In the genomic region with DNA sequence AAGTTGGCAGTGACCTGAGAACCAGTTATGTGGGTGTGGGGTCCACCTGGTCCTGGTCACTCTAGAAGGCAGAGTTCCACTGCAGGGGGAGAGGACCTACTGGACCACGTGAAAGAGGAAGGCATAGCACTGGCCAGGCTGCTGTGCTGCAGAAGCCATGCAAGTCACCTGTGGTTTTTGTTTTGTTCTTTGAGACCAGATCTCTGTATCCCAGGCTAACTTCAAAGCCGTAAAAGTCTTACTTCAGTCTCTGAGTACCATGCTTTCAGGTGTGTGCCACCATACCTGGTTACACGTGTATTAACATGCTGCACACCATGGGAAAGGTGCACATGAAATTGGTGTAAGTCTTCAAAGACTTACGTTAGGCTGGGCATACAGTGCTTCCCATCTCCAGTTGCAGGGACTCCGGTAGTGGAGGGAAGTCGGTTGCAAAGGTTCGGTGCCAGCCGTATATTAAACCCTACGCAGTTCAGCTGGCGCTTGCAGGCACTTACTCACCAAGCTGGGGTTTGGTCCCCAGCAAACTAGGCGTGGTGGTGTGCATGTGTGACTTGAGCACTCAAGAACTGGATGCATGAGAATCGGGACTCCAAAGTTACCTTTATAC, we compare ENCODE assay signal across 11 mouse cellular contexts. TPM values are rescaled to one million over a fixed set of nuclear protein-coding genes. Genes with fewer than 3 reads are reported as not detected.
DNase-seq lines count a peak whose midpoint lies in the region; ATAC-seq and TF ChIP-seq lines count a peak whose summit lies in the region.
"Had no signal": no experiment of that assay in that cellular context is flagged by ENCODE, and none has a peak within 500 bp of the region (broad histone marks: within the 10 kb centered on the region; RNA-seq: fewer than 3 reads in every experiment).

No protein-coding gene starts in this region.

- H3K27me3 ChIP-seq in forebrain, embryonic 13.5 days = no peaks in the 10 kb centered on the region
- no peaks in the 10 kb centered on the region for H3K27me3 ChIP-seq in forebrain, embryonic 16.5 days (replicated peaks; ENCODE audit: control insufficient read depth, insufficient read depth, low read length)
- no peaks in the 10 kb centered on the region for H3K27me3 ChIP-seq in liver, embryonic 11.5 days (replicated peaks; ENCODE audit: control insufficient read depth, insufficient read depth, low read length)
- H3K27me3 ChIP-seq in liver, embryonic 15.5 days = no peaks in the 10 kb centered on the region
- H3K27me3 ChIP-seq: Patski had no signal

- ATAC-seq in forebrain, embryonic 13.5 days = no peak
- ATAC-seq in forebrain, embryonic 16.5 days = no peak
- no peak for ATAC-seq in liver, embryonic 11.5 days (replicated peaks; ENCODE audit: low FRiP score)
- ATAC-seq in liver, embryonic 15.5 days (ENCODE audit: insufficient read depth) = no peak
- ATAC-seq: Patski had no signal

- no peaks in the 10 kb centered on the region for H3K9me3 ChIP-seq in forebrain, embryonic 13.5 days (replicated peaks)
- H3K9me3 ChIP-seq in forebrain, embryonic 16.5 days (ENCODE audit: control insufficient read depth, low read length) = no peaks in the 10 kb centered on the region
- no peaks in the 10 kb centered on the region for H3K9me3 ChIP-seq in liver, embryonic 11.5 days (ENCODE audit: control insufficient read depth, low read length)
- no peaks in the 10 kb centered on the region for H3K9me3 ChIP-seq in liver, embryonic 15.5 days (replicated peaks)

- no peak for TF ChIP-seq CTCF in embryonic fibroblast, embryonic 13.5 days (IDR thresholded peaks at IDR 0.05; ENCODE audit: borderline replicate concordance, insufficient read depth, low read length)

- H3K4me1 ChIP-seq in forebrain, embryonic 13.5 days = peaks cover 65% of the 10 kb centered on the region
- H3K4me1 ChIP-seq in forebrain, embryonic 16.5 days (replicated peaks; ENCODE audit: control insufficient read depth, insufficient read depth, low read length) = peaks cover 43% of the 10 kb centered on the region
- peaks cover 45% of the 10 kb centered on the region for H3K4me1 ChIP-seq in liver, embryonic 11.5 days (replicated peaks; ENCODE audit: control insufficient read depth, insufficient read depth, low read length)
- peaks cover 17% of the 10 kb centered on the region for H3K4me1 ChIP-seq in embryonic fibroblast, embryonic 13.5 days (ENCODE audit: control insufficient read depth, insufficient read depth, low read length)
- H3K4me1 ChIP-seq in liver, embryonic 15.5 days (replicated peaks) = peaks cover 72% of the 10 kb centered on the region

- H3K36me3 ChIP-seq in forebrain, embryonic 13.5 days (ENCODE audit: poor library complexity, severe bottlenecking) = peaks cover 16% of the 10 kb centered on the region
- H3K36me3 ChIP-seq in forebrain, embryonic 16.5 days (ENCODE audit: control insufficient read depth, insufficient read depth) = peaks cover 4% of the 10 kb centered on the region; the same call in 1 of the 2 replicates
- H3K36me3 ChIP-seq in liver, embryonic 11.5 days (ENCODE audit: control insufficient read depth, insufficient read depth, low read length) = peaks cover 10% of the 10 kb centered on the region; the same call in 1 of the 2 replicates
- H3K36me3 ChIP-seq in liver, embryonic 15.5 days (replicated peaks) = peaks cover 17% of the 10 kb centered on the region

- no peak overlapping the region for H3K27ac ChIP-seq in forebrain, embryonic 13.5 days
- H3K27ac ChIP-seq in forebrain, embryonic 16.5 days (ENCODE audit: low read length) = no peak overlapping the region
- H3K27ac ChIP-seq in liver, embryonic 11.5 days (ENCODE audit: low read depth, low read length) = no peak overlapping the region
- no peak overlapping the region for H3K27ac ChIP-seq in embryonic fibroblast, embryonic 13.5 days (ENCODE audit: insufficient read depth, low read length)
- H3K27ac ChIP-seq in liver, embryonic 15.5 days (replicated peaks) = no peak overlapping the region; the same call in none of the 2 replicates

- peak overlapping the region; percentile 78; the same call in 1 of the 2 replicates for H3K4me2 ChIP-seq in forebrain, embryonic 13.5 days
- H3K4me2 ChIP-seq in forebrain, embryonic 16.5 days (ENCODE audit: low read length) = no peak overlapping the region
- peak overlapping the region; percentile 87; the same call in 1 of the 2 replicates for H3K4me2 ChIP-seq in liver, embryonic 11.5 days
- H3K4me2 ChIP-seq in liver, embryonic 15.5 days = peak overlapping the region; percentile 98

- 0 out of 2 replicates have a peak, but pooled peaks have one; percentile 23 for TF ChIP-seq POLR2A in embryonic fibroblast, embryonic 13.5 days (IDR thresholded peaks at IDR 0.05; ENCODE audit: low read depth, low read length)

- WGBS in forebrain, embryonic 13.5 days = 93% methylated on average over 12 of the region's 12 CpGs
- 92% methylated on average over 12 of the region's 12 CpGs for WGBS in forebrain, embryonic 16.5 days
- WGBS in liver, embryonic 11.5 days = 85% methylated on average over 12 of the region's 12 CpGs
- 80% methylated on average over 12 of the region's 12 CpGs for WGBS in liver, embryonic 15.5 days (ENCODE audit: insufficient replicate concordance)

- no peak overlapping the region for H3K4me3 ChIP-seq in forebrain, embryonic 13.5 days
- no peak overlapping the region for H3K4me3 ChIP-seq in forebrain, embryonic 16.5 days (replicated peaks; ENCODE audit: low read length)
- peak overlapping the region; percentile 89; the same call in 1 of the 2 replicates for H3K4me3 ChIP-seq in liver, embryonic 11.5 days (ENCODE audit: low read depth, low read length)
- no peak overlapping the region for H3K4me3 ChIP-seq in embryonic fibroblast, embryonic 13.5 days (ENCODE audit: insufficient read depth, low read length)
- no peak overlapping the region for H3K4me3 ChIP-seq in liver, embryonic 15.5 days (replicated peaks)

- no peak for DNase-seq in liver, embryonic 11.5 days (ENCODE audit: low spot score)
- DNase-seq in liver = no peak
- no peak for DNase-seq in ovary, postnatal 14 days (ENCODE audit: low spot score)
- DNase-seq in thymus, postnatal 25 days = no peak
- DNase-seq: adrenal gland, postnatal 10 days; kidney, adult 18-20 months had no signal

- H3K9ac ChIP-seq in forebrain, embryonic 13.5 days = no peak overlapping the region
- H3K9ac ChIP-seq in forebrain, embryonic 16.5 days (replicated peaks; ENCODE audit: low read depth, low read length) = no peak overlapping the region
- 0 out of 2 replicates have a peak overlapping the region, but pooled peaks have one; percentile 38 for H3K9ac ChIP-seq in liver, embryonic 11.5 days (ENCODE audit: low read depth, low read length)
- no peak overlapping the region for H3K9ac ChIP-seq in liver, embryonic 15.5 days

RNA-seq across cellular contexts. Expression of gene Tbc1d17, which starts 2.9 kb away (rescaled TPM):
- 81.5 and 95.5 TPM in 2 replicates for polyA plus RNA-seq in forebrain, embryonic 13.5 days (2015; fragmentation: Nextera tagmentation; extraction: Ambion mirVana)
- polyA plus RNA-seq in forebrain, embryonic 16.5 days (2015; fragmentation: Nextera tagmentation; extraction: Ambion mirVana) = 121 and 122 TPM in 2 replicates
- 50.5 and 53.3 TPM in 2 replicates for polyA plus RNA-seq in liver, embryonic 11.5 days (2014; fragmentation: Nextera tagmentation; extraction: Ambion mirVana)
- polyA plus RNA-seq in embryonic fibroblast, embryonic 13.5 days (2011; ENCODE audit: insufficient read length, low read depth, missing spikeins) = 26.9 and 33.8 TPM in 2 replicates
- polyA plus RNA-seq in liver, embryonic 15.5 days (2015; fragmentation: Nextera tagmentation; extraction: Ambion mirVana) = 26.1 and 29.4 TPM in 2 replicates

RNA-seq across cellular contexts. Expression of gene Akt1s1, which starts 2.9 kb away (rescaled TPM):
- 93.1 and 95.4 TPM in 2 replicates for polyA plus RNA-seq in forebrain, embryonic 13.5 days (2015; fragmentation: Nextera tagmentation; extraction: Ambion mirVana)
- 103 and 110 TPM in 2 replicates for polyA plus RNA-seq in forebrain, embryonic 16.5 days (2015; fragmentation: Nextera tagmentation; extraction: Ambion mirVana)
- polyA plus RNA-seq in liver, embryonic 11.5 days (2014; fragmentation: Nextera tagmentation; extraction: Ambion mirVana) = 46.5 and 53.9 TPM in 2 replicates
- 80.0 and 84.2 TPM in 2 replicates for polyA plus RNA-seq in embryonic fibroblast, embryonic 13.5 days (2011; ENCODE audit: insufficient read length, low read depth, missing spikeins)
- 27.7 and 32.3 TPM in 2 replicates for polyA plus RNA-seq in liver, embryonic 15.5 days (2015; fragmentation: Nextera tagmentation; extraction: Ambion mirVana)

RNA-seq across cellular contexts. Expression of gene Pnkp, which starts 5.2 kb away (rescaled TPM):
- polyA plus RNA-seq in forebrain, embryonic 13.5 days (2015; fragmentation: Nextera tagmentation; extraction: Ambion mirVana) = 34.9 and 38.1 TPM in 2 replicates
- 29.4 and 32.6 TPM in 2 replicates for polyA plus RNA-seq in forebrain, embryonic 16.5 days (2015; fragmentation: Nextera tagmentation; extraction: Ambion mirVana)
- polyA plus RNA-seq in liver, embryonic 11.5 days (2014; fragmentation: Nextera tagmentation; extraction: Ambion mirVana) = 30.9 and 32.5 TPM in 2 replicates
- polyA plus RNA-seq in embryonic fibroblast, embryonic 13.5 days (2011; ENCODE audit: insufficient read length, low read depth, missing spikeins) = 24.7 and 30.6 TPM in 2 replicates
- polyA plus RNA-seq in liver, embryonic 15.5 days (2015; fragmentation: Nextera tagmentation; extraction: Ambion mirVana) = 23.8 and 28.9 TPM in 2 replicates

RNA-seq across cellular contexts. Expression of gene Ptov1, which starts 17.9 kb away (rescaled TPM):
- 558 and 574 TPM in 2 replicates for polyA plus RNA-seq in forebrain, embryonic 13.5 days (2015; fragmentation: Nextera tagmentation; extraction: Ambion mirVana)
- polyA plus RNA-seq in forebrain, embryonic 16.5 days (2015; fragmentation: Nextera tagmentation; extraction: Ambion mirVana) = 551 and 582 TPM in 2 replicates
- polyA plus RNA-seq in liver, embryonic 11.5 days (2014; fragmentation: Nextera tagmentation; extraction: Ambion mirVana) = 162 and 164 TPM in 2 replicates
- polyA plus RNA-seq in embryonic fibroblast, embryonic 13.5 days (2011; ENCODE audit: insufficient read length, low read depth, missing spikeins) = 144 and 160 TPM in 2 replicates
- polyA plus RNA-seq in liver, embryonic 15.5 days (2015; fragmentation: Nextera tagmentation; extraction: Ambion mirVana) = 54.1 and 59.1 TPM in 2 replicates

RNA-seq across cellular contexts. Expression of gene Atf5, which starts 35.3 kb away (rescaled TPM):
- polyA plus RNA-seq in forebrain, embryonic 13.5 days (2015; fragmentation: Nextera tagmentation; extraction: Ambion mirVana) = 5.4 and 5.7 TPM in 2 replicates
- 3.4 and 3.7 TPM in 2 replicates for polyA plus RNA-seq in forebrain, embryonic 16.5 days (2015; fragmentation: Nextera tagmentation; extraction: Ambion mirVana)
- 3.9 and 4.2 TPM in 2 replicates for polyA plus RNA-seq in liver, embryonic 11.5 days (2014; fragmentation: Nextera tagmentation; extraction: Ambion mirVana)
- polyA plus RNA-seq in embryonic fibroblast, embryonic 13.5 days (2011; ENCODE audit: insufficient read length, low read depth, missing spikeins) = 342 and 471 TPM in 2 replicates
- 7.5 and 9.2 TPM in 2 replicates for polyA plus RNA-seq in liver, embryonic 15.5 days (2015; fragmentation: Nextera tagmentation; extraction: Ambion mirVana)
